Mouse (Mus musculus) forebrain, embryonic 10.5 days (tissue): ENCODE results near the gene Grasp. TPM values are rescaled to one million over a fixed set of nuclear protein-coding genes. Genes with fewer than 3 reads are reported as not detected.

Experiments
- DNase-seq: peaks from one replicate; pipeline ENCODE4 v3.0.0-alpha.2; 2017; ENCODE audit warnings: low spot score; ENCODE audit errors: extremely low spot score
- H3K27ac ChIP-seq: fragments of 300-500 bp; sonication (generic); 2 replicates; pipeline ENCODE4 v1.5.1; 2016; ENCODE audit warnings: mild to moderate bottlenecking
- H3K27me3 ChIP-seq: fragments of 300-500 bp; sonication (generic); 2 replicates; pipeline ENCODE4 v1.6.1; 2016; ENCODE audit warnings: mild to moderate bottlenecking; ENCODE audit not compliant: poor library complexity, severe bottlenecking
- H3K36me3 ChIP-seq: fragments of 300-500 bp; sonication (generic); replicated peaks from 2 replicates; pipeline ENCODE4 v1.6.1; 2016; ENCODE audit warnings: mild to moderate bottlenecking, moderate library complexity
- H3K4me1 ChIP-seq: fragments of 300-500 bp; sonication (generic); 2 replicates; pipeline ENCODE4 v1.6.1; 2016
- H3K4me3 ChIP-seq: fragments of 300-500 bp; sonication (generic); 2 replicates; pipeline ENCODE4 v1.5.1; 2016; ENCODE audit warnings: mild to moderate bottlenecking, moderate library complexity
- H3K9me3 ChIP-seq: fragments of 300-500 bp; sonication (generic); 2 replicates; pipeline ENCODE4 v1.6.1; 2016; ENCODE audit warnings: mild to moderate bottlenecking, moderate library complexity
- WGBS: fragments of 180-500 bp; shearing (Covaris S2); methylation state at CpG from one replicate; pipeline ENCODE4 v1.1.7; 2016; 5-methylcytosine and 5-hydroxymethylcytosine counted together
- polyA plus RNA-seq: library from polyadenylated mRNA; unstranded; fragments of >200 nt; fragmentation: Nextera tagmentation; extraction: Ambion mirVana; gene quantifications from 2 replicates; pipeline ENCODE4 v1.2.1, GENCODE M21; 2016

Gene Grasp
- polyA plus RNA-seq, 1 experiment from 2014 or later: 4.1 TPM

DNA sequence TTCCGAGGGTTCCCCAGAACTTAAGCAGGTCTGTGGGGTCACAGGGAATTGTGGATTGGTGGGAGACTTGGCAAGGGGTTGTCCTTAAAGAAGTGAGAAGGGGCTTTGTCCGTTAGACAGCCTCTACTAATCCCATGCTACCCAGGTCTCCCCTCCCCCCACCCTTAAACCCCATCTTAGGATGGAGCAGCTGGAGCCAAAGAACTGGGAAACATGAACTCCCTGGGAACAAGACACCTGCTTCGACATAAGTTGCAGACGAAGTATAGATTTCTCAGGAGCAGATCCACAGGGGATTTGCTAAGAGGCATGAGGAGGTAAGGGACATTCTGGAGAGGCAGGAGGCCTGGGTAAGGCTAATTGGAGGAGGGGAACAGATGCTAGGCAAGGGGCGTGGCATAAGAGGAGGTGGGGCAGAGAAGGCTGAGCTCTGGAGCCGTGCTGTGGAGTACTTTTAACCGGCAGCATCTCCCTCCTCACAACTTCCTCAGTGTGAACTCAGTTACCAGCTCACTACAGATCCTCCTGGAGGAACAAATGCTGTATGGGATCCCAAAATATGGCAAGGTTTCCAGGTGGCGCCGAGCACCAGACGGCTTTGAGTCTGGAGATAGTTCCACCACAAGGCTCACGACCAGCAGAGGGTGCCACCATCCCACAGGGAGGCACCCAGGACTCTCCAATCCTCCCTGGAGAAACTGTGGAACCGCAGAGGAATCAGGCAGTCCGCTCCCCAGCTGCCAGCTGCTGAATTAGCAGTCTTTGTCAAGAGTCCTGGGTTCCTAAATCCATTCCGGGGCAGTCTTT is 2.5 kb upstream of the Grasp start:
- peak overlapping the region; percentile 89 for H3K27ac ChIP-seq
- H3K36me3 ChIP-seq: no peaks in the 10 kb centered on the region
- peaks cover 41% of the 10 kb centered on the region for H3K27me3 ChIP-seq
- peak overlapping the region; percentile 48 for H3K4me3 ChIP-seq
- peaks cover 64% of the 10 kb centered on the region for H3K4me1 ChIP-seq
- peak; percentile 79 for DNase-seq
- 1% methylated on average over 14 of the region's 14 CpGs for WGBS
- no peaks in the 10 kb centered on the region for H3K9me3 ChIP-seq

DNA sequence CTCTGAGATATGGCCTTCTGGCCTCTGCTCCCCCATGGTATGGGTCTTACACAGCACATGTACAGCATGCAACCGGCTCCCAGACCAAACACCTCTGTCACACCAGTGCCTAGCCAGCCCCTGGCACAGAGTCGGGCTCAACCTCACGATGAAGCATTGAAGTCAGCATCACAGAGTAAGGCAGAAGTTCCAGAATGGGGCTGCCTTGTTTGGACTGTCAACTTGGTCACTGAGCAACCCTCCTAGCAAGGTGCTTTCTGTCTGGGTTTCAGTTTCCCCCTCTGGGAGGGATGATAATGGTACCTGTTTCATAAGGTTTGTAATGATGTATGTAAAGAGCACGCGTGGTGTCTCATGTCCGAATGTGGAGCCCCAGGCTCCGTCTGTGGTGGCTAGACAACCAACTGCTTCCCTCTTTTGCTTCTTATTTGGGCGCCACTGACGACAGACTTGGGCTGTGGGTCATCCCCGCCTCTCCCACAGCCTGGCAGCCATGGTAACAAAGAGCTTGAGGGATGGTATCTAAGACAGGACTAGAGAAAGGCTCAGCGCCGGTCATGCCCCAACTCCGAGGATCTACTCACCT is 998 bp upstream of the Grasp start:
- Histone ChIP-seq H3K27ac (peak overlapping the region; percentile 89), H3K36me3 (peaks cover 4% of the 10 kb centered on the region), H3K27me3 (peaks cover 46% of the 10 kb centered on the region), H3K9me3 (no peaks in the 10 kb centered on the region), H3K4me1 (peaks cover 77% of the 10 kb centered on the region), H3K4me3 (peak overlapping the region; percentile 89; the same call in 1 of the 2 replicates)
- 44% methylated on average over 13 of the region's 13 CpGs for WGBS
- DNase-seq: no peak

- peaks cover 8% of the 10 kb centered on the region for H3K36me3 ChIP-seq
- peak overlapping the region; percentile 89 for H3K4me3 ChIP-seq
- H3K4me1 ChIP-seq: peaks cover 83% of the 10 kb centered on the region
- no peak for DNase-seq
- 6% methylated on average over 5 of the region's 5 CpGs for WGBS
- no peaks in the 10 kb centered on the region for H3K9me3 ChIP-seq
- peaks cover 46% of the 10 kb centered on the region for H3K27me3 ChIP-seq
- peak overlapping the region; percentile 89 for H3K27ac ChIP-seq
Observed at GRCm38 (mm10) chr15:101223596-101223995, 392 bp upstream of the Grasp start.

GRCm38 (mm10) chr15:101224977-101225376 is 989 bp downstream of the Grasp start:
- peaks cover 22% of the 10 kb centered on the region for H3K36me3 ChIP-seq
- peak overlapping the region; percentile 89 for H3K4me3 ChIP-seq
- WGBS: 2% methylated on average over 14 of the region's 14 CpGs
- H3K9me3 ChIP-seq: no peaks in the 10 kb centered on the region
- H3K4me1 ChIP-seq: peaks cover 77% of the 10 kb centered on the region
- peak overlapping the region; percentile 89 for H3K27ac ChIP-seq
- peak; percentile 37 for DNase-seq
- peaks cover 49% of the 10 kb centered on the region for H3K27me3 ChIP-seq

- H3K9me3 ChIP-seq: peaks cover 8% of the 10 kb centered on the region; the same call in 1 of the 2 replicates
- H3K4me1 ChIP-seq: peaks cover 59% of the 10 kb centered on the region
- no peak for DNase-seq
- no peak overlapping the region for H3K4me3 ChIP-seq
- H3K27me3 ChIP-seq: peaks cover 59% of the 10 kb centered on the region
- 17% methylated on average over 7 of the region's 7 CpGs for WGBS
- H3K36me3 ChIP-seq: peaks cover 47% of the 10 kb centered on the region
- H3K27ac ChIP-seq: peak overlapping the region; percentile 71
Observed at GRCm38 (mm10) chr15:101227971-101228370, 4.0 kb downstream of the Grasp start.

- no peak for DNase-seq
- Histone ChIP-seq H3K4me1 (peaks cover 59% of the 10 kb centered on the region), H3K36me3 (peaks cover 47% of the 10 kb centered on the region), H3K4me3 (no peak overlapping the region), H3K9me3 (peaks cover 8% of the 10 kb centered on the region; the same call in 1 of the 2 replicates), H3K27me3 (peaks cover 55% of the 10 kb centered on the region), H3K27ac (no peak overlapping the region)
- 95% methylated on average over 21 of the region's 21 CpGs for WGBS
Observed at GRCm38 (mm10) chr15:101228866-101229590, 5.0 kb downstream of the Grasp start.

- peaks cover 47% of the 10 kb centered on the region for H3K27me3 ChIP-seq
- H3K36me3 ChIP-seq: peaks cover 47% of the 10 kb centered on the region
- peaks cover 8% of the 10 kb centered on the region; the same call in 1 of the 2 replicates for H3K9me3 ChIP-seq
- H3K4me3 ChIP-seq: no peak overlapping the region
- H3K4me1 ChIP-seq: peaks cover 51% of the 10 kb centered on the region
- H3K27ac ChIP-seq: no peak overlapping the region
- 94% methylated on average over 19 of the region's 19 CpGs for WGBS
- DNase-seq: no peak
Observed at GRCm38 (mm10) chr15:101230503-101230902, 6.5 kb downstream of the Grasp start.

GRCm38 (mm10) chr15:101230995-101231647 is 7.1 kb downstream of the Grasp start:
- H3K4me3 ChIP-seq: peak overlapping the region; percentile 25

DNA sequence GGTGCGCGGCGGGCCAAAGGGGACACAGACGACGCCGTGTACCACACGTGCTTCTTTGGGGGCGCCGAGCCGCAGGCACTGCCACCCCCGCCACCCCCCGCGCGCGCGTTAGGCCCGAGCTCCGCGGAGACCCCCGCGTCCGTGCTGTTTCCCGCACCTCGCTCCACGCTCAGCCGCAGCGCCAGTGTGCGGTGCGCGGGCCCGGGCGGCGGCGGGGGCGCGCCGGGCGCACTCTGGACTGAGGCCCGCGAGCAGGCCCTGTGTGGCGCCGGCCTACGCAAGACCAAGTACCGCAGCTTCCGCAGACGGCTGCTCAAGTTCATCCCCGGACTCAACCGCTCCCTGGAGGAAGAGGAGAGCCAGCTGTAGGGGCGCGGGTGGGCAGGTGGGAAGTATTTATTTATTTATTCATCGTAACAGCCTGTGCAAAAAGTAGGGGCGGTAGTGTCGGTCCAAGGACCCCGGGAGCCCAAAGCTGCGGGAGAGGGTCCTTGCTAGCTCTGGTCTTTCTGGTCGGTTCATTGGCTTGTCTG is 7.7 kb downstream of the Grasp start:
- DNase-seq: no peak
- Histone ChIP-seq H3K4me1 (peaks cover 56% of the 10 kb centered on the region), H3K27me3 (peaks cover 43% of the 10 kb centered on the region), H3K9me3 (peaks cover 8% of the 10 kb centered on the region; the same call in 1 of the 2 replicates), H3K36me3 (peaks cover 47% of the 10 kb centered on the region), H3K27ac (no peak overlapping the region; the same call in 1 of the 2 replicates), H3K4me3 (peak overlapping the region; percentile 25)
- 61% methylated on average over 56 of the region's 56 CpGs for WGBS

More at GRCm38 (mm10) chr15:101230995-101231647, 7.1 kb downstream of the Grasp start:
- peaks cover 47% of the 10 kb centered on the region for H3K36me3 ChIP-seq
- peaks cover 8% of the 10 kb centered on the region; the same call in 1 of the 2 replicates for H3K9me3 ChIP-seq
- DNase-seq: no peak
- WGBS: 83% methylated on average over 23 of the region's 23 CpGs
- peaks cover 53% of the 10 kb centered on the region for H3K4me1 ChIP-seq
- peaks cover 47% of the 10 kb centered on the region for H3K27me3 ChIP-seq
- no peak overlapping the region; the same call in 1 of the 2 replicates for H3K27ac ChIP-seq

DNA sequence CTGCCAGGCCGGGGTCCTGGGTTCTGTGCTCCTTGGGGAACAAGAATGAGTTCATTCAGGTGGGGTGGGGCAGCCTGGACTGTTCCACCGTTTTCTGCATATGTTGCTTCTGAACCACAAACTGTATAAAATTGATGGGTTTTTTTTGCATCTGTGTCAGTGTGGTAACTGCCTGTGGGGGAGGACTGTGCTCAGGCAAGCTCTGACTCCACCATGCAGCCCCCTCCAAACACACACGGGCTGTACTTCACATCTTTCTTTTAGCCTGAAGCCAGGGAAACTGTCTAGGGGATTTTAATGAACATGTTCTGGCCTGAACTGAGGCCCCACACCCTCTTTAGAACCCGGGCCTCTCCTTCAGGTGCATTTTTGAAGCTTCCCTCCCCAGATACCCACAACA is 8.6 kb downstream of the Grasp start:
- Histone ChIP-seq H3K9me3 (peaks cover 8% of the 10 kb centered on the region; the same call in 1 of the 2 replicates), H3K27me3 (peaks cover 46% of the 10 kb centered on the region), H3K27ac (no peak overlapping the region), H3K4me1 (peaks cover 50% of the 10 kb centered on the region), H3K4me3 (no peak overlapping the region), H3K36me3 (peaks cover 44% of the 10 kb centered on the region)
- WGBS: 79% methylated on average over 4 of the region's 4 CpGs
- DNase-seq: no peak

DNA sequence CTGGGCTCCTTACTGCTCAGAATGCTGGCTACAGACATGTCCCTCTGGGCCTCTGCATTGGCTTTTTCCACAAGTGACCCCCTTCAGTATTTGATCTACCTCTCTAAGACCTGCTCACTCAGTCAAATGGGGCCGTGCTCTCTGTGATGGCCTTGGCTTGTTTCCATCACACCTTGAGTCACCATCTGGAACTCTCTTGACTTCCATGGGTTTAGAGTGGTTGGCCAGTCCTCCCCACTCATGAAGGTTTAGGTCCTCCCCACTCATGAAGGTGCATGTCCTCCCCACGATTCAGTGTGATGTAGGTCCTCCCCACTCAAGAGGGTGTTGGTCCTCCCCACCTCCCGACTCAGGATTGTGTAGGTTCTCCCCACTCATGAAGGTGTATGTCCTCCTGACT is 9.2 kb downstream of the Grasp start:
- Histone ChIP-seq H3K36me3 (peaks cover 43% of the 10 kb centered on the region), H3K9me3 (peaks cover 8% of the 10 kb centered on the region; the same call in 1 of the 2 replicates), H3K4me1 (peaks cover 44% of the 10 kb centered on the region), H3K27me3 (peaks cover 51% of the 10 kb centered on the region), H3K4me3 (no peak overlapping the region), H3K27ac (no peak overlapping the region)
- DNase-seq: no peak
- 90% methylated on average over 3 of the region's 3 CpGs for WGBS
